Mouse (Mus musculus) heart, embryonic 15.5 days (tissue): ENCODE data around the gene Rbbp6. TPM values are rescaled to one million over a fixed set of nuclear protein-coding genes. Genes with fewer than 3 reads are reported as not detected.

Experiments used
- ATAC-seq: fragments of 200-750 bp; cut with Nextera tagmentation; replicated peaks from 2 replicates; pipeline ENCODE4 v1.8.0; 2017; ENCODE audit warnings: low read depth, moderate TSS enrichment; ENCODE audit not compliant: insufficient number of reproducible peaks, insufficient read depth, low FRiP score
- H3K27ac ChIP-seq: fragments of 300-500 bp; sonication (generic); 2 replicates; pipeline ENCODE4 v1.5.1; 2015; ENCODE audit warnings: mild to moderate bottlenecking, inconsistent platforms
- H3K27me3 ChIP-seq: fragments of 300-500 bp; sonication (generic); 2 replicates; pipeline ENCODE4 v1.6.1; 2015; ENCODE audit warnings: inconsistent platforms
- H3K36me3 ChIP-seq: fragments of 300-500 bp; sonication (generic); 2 replicates; pipeline ENCODE4 v1.6.1; 2015; ENCODE audit warnings: mild to moderate bottlenecking, inconsistent platforms
- H3K4me1 ChIP-seq: fragments of 300-500 bp; sonication (generic); replicated peaks from 2 replicates; pipeline ENCODE4 v1.6.1; 2015; ENCODE audit warnings: inconsistent platforms
- H3K4me2 ChIP-seq: fragments of 300-500 bp; sonication (generic); 2 replicates; pipeline ENCODE4 v1.6.1; 2015; ENCODE audit warnings: inconsistent platforms, mild to moderate bottlenecking, moderate library complexity
- H3K4me3 ChIP-seq: fragments of 300-500 bp; sonication (generic); 2 replicates; pipeline ENCODE4 v1.5.1; 2015; ENCODE audit warnings: mild to moderate bottlenecking, inconsistent platforms
- H3K9ac ChIP-seq: fragments of 300-500 bp; sonication (generic); 2 replicates; pipeline ENCODE4 v1.6.1; 2015; ENCODE audit warnings: mild to moderate bottlenecking, inconsistent platforms
- H3K9me3 ChIP-seq: fragments of 300-500 bp; sonication (generic); replicated peaks from 2 replicates; pipeline ENCODE4 v1.6.1; 2016; ENCODE audit warnings: inconsistent platforms
- WGBS: fragments of 180-500 bp; shearing (Covaris S2); methylation state at CpG from one replicate; pipeline ENCODE4 v1.1.7; 2015; ENCODE audit warnings: mixed read lengths; 5-methylcytosine and 5-hydroxymethylcytosine counted together
- polyA plus RNA-seq: library from polyadenylated mRNA; unstranded; fragments of >200 nt; fragmentation: Nextera tagmentation; extraction: Ambion mirVana; gene quantifications from 2 replicates; pipeline ENCODE4 v1.2.1, GENCODE M21; 2015

Rbbp6 gene
- polyA plus RNA-seq, 1 experiment from 2014 or later, result 16.6 TPM

GRCm38 (mm10) chr7:123013466-123013865 lies 48.0 kb downstream of the Rbbp6 start:
- Histone ChIP-seq H3K36me3 (no peaks in the 10 kb centered on the region), H3K9ac (no peak overlapping the region), H3K4me3 (no peak overlapping the region), H3K27ac (no peak overlapping the region), H3K27me3 (no peaks in the 10 kb centered on the region), H3K4me1 (no peaks in the 10 kb centered on the region), H3K4me2 (no peak overlapping the region), H3K9me3 (no peaks in the 10 kb centered on the region)
- WGBS, result 71% methylated on average over 5 of the region's 5 CpGs
- no peak for ATAC-seq

DNA sequence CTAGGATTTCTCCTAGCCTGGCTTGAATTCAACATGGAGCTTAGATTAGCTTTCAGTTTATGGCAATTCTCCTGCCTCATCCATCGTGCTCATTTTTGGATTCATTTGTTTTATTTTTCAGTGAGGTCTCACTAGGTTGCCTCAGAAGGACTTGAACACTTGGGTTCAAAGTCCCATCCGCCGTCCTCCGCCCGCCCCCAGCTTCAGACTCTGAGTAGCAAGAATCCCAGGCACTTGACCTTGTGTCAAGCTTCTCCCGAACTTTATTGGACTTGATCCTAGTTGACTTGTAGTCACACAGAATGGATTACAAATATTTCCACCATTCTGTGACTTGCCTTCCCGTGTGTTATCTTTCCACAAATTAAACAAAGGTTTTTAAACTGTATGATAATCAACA lies 49.2 kb downstream of the Rbbp6 start:
- WGBS, result 68% methylated on average over 7 of the region's 7 CpGs
- no peaks in the 10 kb centered on the region for H3K4me1 ChIP-seq
- no peaks in the 10 kb centered on the region for H3K36me3 ChIP-seq
- H3K9me3 ChIP-seq, result no peaks in the 10 kb centered on the region
- no peak for ATAC-seq
- no peaks in the 10 kb centered on the region for H3K27me3 ChIP-seq
- H3K4me3 ChIP-seq, result no peak overlapping the region
- H3K27ac ChIP-seq, result no peak overlapping the region
- H3K4me2 ChIP-seq, result no peak overlapping the region
- H3K9ac ChIP-seq, result no peak overlapping the region

DNA sequence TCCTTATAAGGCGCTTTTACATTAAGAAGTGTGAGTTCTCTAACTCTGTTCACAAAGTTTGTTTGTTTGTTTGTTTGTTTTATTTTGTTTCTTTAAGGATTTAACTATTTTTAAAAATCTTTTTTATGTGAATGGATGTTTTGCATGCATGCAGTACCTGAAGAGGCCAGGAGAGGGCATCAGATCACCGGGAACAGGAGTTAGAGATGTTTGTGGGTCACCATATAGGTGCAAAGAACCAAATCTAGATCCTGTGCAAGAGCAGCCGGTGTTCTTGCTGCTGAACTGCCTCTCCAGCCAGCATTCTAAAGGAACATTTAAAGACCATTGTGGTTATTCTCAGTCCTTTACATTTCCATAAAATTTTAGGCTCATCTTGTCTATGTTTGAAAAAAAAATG lies 52.1 kb downstream of the Rbbp6 start:
- Histone ChIP-seq H3K27ac (no peak overlapping the region), H3K9me3 (no peaks in the 10 kb centered on the region), H3K9ac (no peak overlapping the region), H3K36me3 (no peaks in the 10 kb centered on the region), H3K4me1 (no peaks in the 10 kb centered on the region), H3K4me3 (no peak overlapping the region), H3K27me3 (no peaks in the 10 kb centered on the region), H3K4me2 (no peak overlapping the region)
- no peak for ATAC-seq
- 29% methylated on average over 3 of the region's 3 CpGs for WGBS

DNA sequence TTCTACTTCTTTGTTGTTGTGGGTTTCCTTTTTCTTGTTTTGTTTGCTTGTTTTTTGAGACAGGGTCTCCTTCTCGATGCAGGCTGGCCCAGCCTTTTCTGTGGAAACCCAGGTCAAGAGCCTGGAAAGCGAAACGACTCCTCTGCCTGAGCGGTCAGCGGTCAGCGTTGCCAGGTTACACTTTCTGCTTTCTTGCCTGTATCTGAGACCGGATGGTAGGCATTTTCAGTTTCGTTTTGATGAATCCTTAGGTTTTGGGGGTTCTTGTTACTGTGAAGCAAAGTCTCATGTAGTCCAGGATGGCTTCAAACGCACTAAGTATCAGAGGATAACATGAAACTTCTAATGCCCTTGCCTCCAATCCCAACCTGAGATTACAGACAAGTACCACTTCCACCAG lies 59.6 kb downstream of the Rbbp6 start:
- 65% methylated on average over 9 of the region's 9 CpGs for WGBS
- no peak for ATAC-seq
- no peaks in the 10 kb centered on the region for H3K36me3 ChIP-seq

GRCm38 (mm10) chr7:123030295-123030694 lies 64.8 kb downstream of the Rbbp6 start:
- 21% methylated on average over 13 of the region's 13 CpGs for WGBS
- Histone ChIP-seq H3K4me3 (peak overlapping the region; percentile 47), H3K27ac (no peak overlapping the region), H3K27me3 (peaks cover 9% of the 10 kb centered on the region; the same call in 1 of the 2 replicates), H3K36me3 (no peaks in the 10 kb centered on the region), H3K4me1 (peaks cover 14% of the 10 kb centered on the region), H3K9me3 (no peaks in the 10 kb centered on the region), H3K9ac (peak overlapping the region; percentile 47), H3K4me2 (peak overlapping the region; percentile 87)
- ATAC-seq, result no peak

More for the DNA sequence above, 59.6 kb downstream of the Rbbp6 start:
- Histone ChIP-seq H3K4me2 (no peak overlapping the region), H3K27ac (no peak overlapping the region), H3K27me3 (no peaks in the 10 kb centered on the region), H3K4me3 (no peak overlapping the region), H3K9me3 (no peaks in the 10 kb centered on the region), H3K4me1 (no peaks in the 10 kb centered on the region), H3K9ac (no peak overlapping the region)

DNA sequence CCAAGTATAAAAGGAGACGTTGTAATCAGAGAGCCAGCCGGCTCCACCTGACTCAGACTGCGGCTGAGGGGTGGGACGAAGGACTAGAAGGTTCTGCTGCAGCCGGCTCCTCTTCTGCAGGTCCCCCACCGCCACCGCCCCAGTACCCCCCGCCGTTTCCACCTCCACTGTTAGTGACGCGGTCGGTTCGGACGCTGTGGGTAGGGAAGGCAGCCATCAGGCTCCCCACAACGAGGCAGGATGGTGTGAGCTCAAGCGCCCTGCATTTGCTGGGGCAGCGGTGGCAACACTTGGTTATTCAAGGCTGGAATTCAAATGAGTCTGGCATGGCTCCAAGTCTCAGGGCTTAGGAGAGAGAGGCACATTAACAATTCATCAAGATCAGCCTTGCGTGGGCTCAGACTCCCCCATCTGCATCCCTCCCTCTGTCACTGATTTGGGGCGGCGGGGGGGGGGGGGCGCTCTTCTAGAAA lies 65.3 kb downstream of the Rbbp6 start:
- ATAC-seq, result peak; percentile 58; the same call in 1 of the 2 replicates

GRCm38 (mm10) chr7:123031211-123031743 lies 65.8 kb downstream of the Rbbp6 start:
- H3K9ac ChIP-seq, result peak overlapping the region; percentile 27; the same call in 1 of the 2 replicates
- no peaks in the 10 kb centered on the region for H3K9me3 ChIP-seq
- peak overlapping the region; percentile 47 for H3K4me3 ChIP-seq
- H3K27me3 ChIP-seq, result peaks cover 9% of the 10 kb centered on the region; the same call in 1 of the 2 replicates
- whole genome bisulfite sequencing, result 7% methylated on average over 12 of the region's 12 CpGs
- peak; percentile 13; the same call in 1 of the 2 replicates for ATAC-seq
- peaks cover 14% of the 10 kb centered on the region for H3K4me1 ChIP-seq
- peak overlapping the region; percentile 87 for H3K4me2 ChIP-seq
- H3K27ac ChIP-seq, result no peak overlapping the region
- H3K36me3 ChIP-seq, result no peaks in the 10 kb centered on the region

More for the DNA sequence above, 65.3 kb downstream of the Rbbp6 start:
- peaks cover 14% of the 10 kb centered on the region for H3K4me1 ChIP-seq
- H3K4me2 ChIP-seq, result peak overlapping the region; percentile 87
- no peaks in the 10 kb centered on the region for H3K36me3 ChIP-seq
- no peak overlapping the region for H3K27ac ChIP-seq
- H3K9ac ChIP-seq, result peak overlapping the region; percentile 47
- H3K9me3 ChIP-seq, result no peaks in the 10 kb centered on the region
- H3K27me3 ChIP-seq, result peaks cover 9% of the 10 kb centered on the region; the same call in 1 of the 2 replicates
- H3K4me3 ChIP-seq, result peak overlapping the region; percentile 47
- WGBS, result under 1% methylated on average over 21 of the region's 21 CpGs

GRCm38 (mm10) chr7:123035314-123035713 lies 69.8 kb downstream of the Rbbp6 start:
- no peak for ATAC-seq
- Histone ChIP-seq H3K27ac (no peak overlapping the region), H3K4me2 (no peak overlapping the region), H3K27me3 (peaks cover 9% of the 10 kb centered on the region; the same call in 1 of the 2 replicates), H3K9ac (no peak overlapping the region), H3K4me1 (peaks cover 13% of the 10 kb centered on the region), H3K9me3 (no peaks in the 10 kb centered on the region), H3K4me3 (no peak overlapping the region), H3K36me3 (no peaks in the 10 kb centered on the region)
- WGBS, result 41% methylated on average over 8 of the region's 8 CpGs

DNA sequence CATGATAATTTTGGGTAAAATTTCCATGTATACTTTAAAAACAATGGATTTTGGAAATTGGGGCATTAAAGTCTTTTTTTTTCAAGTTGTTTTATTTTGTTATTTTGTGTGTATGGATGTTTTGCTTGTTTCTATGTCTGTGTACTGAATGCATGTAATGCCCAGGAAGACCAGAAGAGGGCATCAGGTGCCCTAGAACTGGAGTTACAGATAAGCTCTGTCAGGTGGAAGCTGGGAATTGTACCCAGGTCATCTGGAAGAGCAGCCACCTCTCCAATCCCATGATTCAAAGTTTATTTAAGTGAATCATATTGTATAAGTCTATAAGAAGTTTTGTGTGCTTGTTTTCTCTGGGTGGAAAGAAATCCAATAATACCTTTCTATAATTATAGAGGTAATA lies 73.8 kb downstream of the Rbbp6 start:
- ATAC-seq, result no peak
- no peaks in the 10 kb centered on the region for H3K36me3 ChIP-seq
- H3K9me3 ChIP-seq, result no peaks in the 10 kb centered on the region

DNA sequence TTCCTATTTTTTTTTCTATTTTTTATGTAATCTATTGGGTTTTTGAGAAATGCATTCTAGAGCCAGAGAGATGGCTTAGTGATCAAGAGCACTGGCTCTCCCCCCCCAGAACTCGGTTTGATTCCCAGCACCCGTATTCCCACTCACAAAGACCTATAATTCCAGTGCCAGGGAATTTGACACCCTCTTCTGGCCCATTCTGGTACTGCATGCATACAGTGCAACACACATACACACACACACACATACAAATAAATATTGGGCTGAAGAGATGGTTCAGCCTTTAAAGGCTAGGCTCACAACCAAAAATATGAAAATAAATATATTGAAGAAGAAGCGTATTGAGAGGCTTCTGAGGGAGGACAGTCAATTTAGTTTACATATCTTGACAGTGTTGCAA lies 79.7 kb downstream of the Rbbp6 start:
- Histone ChIP-seq H3K27ac (no peak overlapping the region), H3K9me3 (no peaks in the 10 kb centered on the region), H3K27me3 (no peaks in the 10 kb centered on the region), H3K9ac (no peak overlapping the region), H3K4me3 (no peak overlapping the region), H3K4me1 (peaks cover 16% of the 10 kb centered on the region), H3K4me2 (no peak overlapping the region), H3K36me3 (no peaks in the 10 kb centered on the region)
- ATAC-seq, result no peak
- 94% methylated on average over 3 of the region's 3 CpGs for WGBS

More for the DNA sequence above, 73.8 kb downstream of the Rbbp6 start:
- H3K4me3 ChIP-seq, result no peak overlapping the region
- no peak overlapping the region for H3K9ac ChIP-seq
- H3K4me2 ChIP-seq, result no peak overlapping the region
- no peaks in the 10 kb centered on the region; the same call in 1 of the 2 replicates for H3K4me1 ChIP-seq
- no peaks in the 10 kb centered on the region for H3K27me3 ChIP-seq
- H3K27ac ChIP-seq, result no peak overlapping the region

DNA sequence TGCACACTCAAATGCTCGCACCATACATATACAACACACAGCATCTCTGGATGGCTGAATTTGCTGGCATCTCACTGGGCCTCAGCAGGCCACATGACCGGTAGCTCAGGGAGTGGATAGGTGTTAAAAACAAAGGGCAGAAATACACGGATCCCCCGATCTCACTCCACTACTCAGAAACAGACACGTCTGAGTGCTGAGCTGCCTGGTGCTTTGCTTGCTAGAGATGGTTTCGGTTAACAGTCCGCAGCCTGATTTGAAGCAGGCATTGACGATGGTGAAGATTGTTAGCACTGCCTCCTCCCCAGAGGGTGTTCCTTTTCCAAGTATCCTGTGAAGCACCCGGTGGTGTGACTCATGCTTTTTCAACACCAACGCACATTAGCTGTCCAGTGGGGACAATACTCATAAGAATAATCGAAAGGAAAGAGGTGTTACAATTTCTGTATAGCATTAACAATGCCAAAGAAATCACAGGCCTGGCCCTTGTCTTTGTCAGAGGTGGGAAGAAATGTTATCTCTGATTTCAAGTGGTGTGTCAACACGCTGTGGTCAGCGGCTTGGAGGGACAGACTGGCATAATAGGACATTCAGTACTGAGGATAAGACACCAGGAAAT lies 81.1 kb downstream of the Rbbp6 start:
- H3K4me2 ChIP-seq, result peak overlapping the region; percentile 59
- no peaks in the 10 kb centered on the region for H3K36me3 ChIP-seq
- 0 out of 2 replicates have a peak overlapping the region, but pooled peaks have one; percentile 0 for H3K9ac ChIP-seq
- H3K27ac ChIP-seq, result peak overlapping the region; percentile 83
- H3K27me3 ChIP-seq, result no peaks in the 10 kb centered on the region
- 14% methylated on average over 13 of the region's 13 CpGs for WGBS
- H3K4me1 ChIP-seq, result peaks cover 16% of the 10 kb centered on the region
- peak overlapping the region; percentile 22 for H3K4me3 ChIP-seq
- H3K9me3 ChIP-seq, result no peaks in the 10 kb centered on the region
- peak; percentile 87 for ATAC-seq
